Mouse (Mus musculus): ENCODE data around the gene Plekha1.

Plekha1 gene

DNA sequence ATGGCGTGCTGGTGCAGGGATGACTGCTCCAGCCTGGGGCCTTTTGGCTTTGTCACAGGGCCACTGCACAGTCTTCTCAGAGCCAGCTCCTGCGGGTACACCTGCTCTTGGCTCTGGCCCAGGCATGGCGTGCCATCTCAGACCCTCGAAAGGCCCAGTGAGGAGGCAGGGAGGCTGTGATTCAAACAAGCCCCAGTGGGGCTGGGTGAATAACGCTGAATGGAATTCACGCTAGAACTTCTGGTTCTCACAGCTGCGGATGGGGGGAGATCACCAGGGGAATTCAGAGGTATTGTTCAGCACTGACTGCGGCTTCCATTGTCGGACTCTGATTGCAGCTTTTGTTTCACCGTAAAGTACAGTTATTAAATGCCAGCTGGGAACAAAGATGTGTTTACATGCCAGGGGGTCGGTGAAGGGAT is 4.8 kb upstream of the Plekha1 start:
- DNase-seq (ENCODE audit: low spot score): no peak

- no peak for DNase-seq (ENCODE audit: low spot score)
Measured at GRCm38 (mm10) chr7:130862501-130862900, 3.1 kb upstream of the Plekha1 start.

- no peak for DNase-seq (ENCODE audit: low spot score)
Measured at GRCm38 (mm10) chr7:130864711-130865110, 845 bp upstream of the Plekha1 start.

DNA sequence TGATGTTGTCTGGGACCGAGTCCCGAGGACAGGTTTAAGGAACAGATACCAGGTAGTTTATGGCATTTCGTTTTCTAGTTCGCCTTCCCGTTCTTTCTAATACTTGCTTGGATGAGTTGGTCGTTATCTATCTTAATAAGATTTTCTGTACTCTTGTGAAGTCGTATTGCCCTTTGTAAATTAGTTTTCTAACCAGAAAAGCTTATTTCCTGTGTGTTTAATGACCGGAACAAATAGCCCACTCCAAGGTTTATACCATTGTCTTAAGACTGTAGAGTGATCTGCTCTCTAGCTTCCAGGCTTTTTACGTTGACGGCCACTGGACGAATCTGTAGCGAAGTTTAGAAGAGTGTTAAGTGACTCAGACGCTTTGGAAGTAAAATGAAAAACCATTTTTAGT is 1.1 kb downstream of the Plekha1 start:
- DNase-seq (ENCODE audit: low spot score): no peak

- peak; percentile 15 for DNase-seq (ENCODE audit: low spot score)
Measured at GRCm38 (mm10) chr7:130867256-130867655, 1.7 kb downstream of the Plekha1 start.

GRCm38 (mm10) chr7:130884161-130884560 is 18.6 kb downstream of the Plekha1 start:
- no peak for DNase-seq (ENCODE audit: low spot score)

DNA sequence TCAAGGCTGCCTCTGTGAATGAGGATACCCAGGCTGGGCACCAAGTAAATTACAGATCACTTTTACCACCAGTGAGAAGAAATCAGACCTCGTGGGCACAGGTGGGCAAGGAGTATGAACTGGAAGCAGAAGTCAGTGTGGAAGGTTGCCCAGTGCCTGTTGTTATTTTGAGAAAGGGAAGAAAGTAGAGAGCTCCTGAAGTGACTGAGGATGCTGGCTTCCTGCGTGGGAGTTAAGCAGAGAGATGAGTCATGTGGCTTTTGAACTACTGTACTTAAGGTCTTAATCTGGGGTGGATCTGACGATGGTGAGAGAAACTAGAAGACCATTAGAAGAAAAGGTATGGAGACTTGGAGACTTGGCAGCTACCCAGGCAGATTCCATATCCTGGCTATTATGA is 20.7 kb downstream of the Plekha1 start:
- DNase-seq (ENCODE audit: low spot score): peak; percentile 38

DNA sequence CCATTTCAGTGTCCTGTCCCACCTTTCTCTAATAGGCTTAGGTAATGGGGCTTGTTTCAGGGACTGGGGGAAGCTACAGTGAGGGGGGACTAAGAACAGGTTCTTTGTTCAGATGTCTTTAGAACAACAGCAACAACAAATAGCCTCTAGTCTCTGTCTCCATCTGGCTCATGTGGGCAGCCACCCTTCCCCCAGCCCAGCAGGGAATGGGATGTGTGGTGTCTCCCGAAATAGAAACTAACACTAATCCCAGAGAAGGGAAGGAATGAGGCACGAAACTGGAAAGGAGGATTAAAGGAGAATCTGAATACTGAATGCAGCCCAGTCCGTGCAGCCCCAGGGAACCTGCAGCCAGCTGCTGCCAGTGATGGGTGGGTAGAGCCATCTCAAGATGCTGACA is 22.4 kb downstream of the Plekha1 start:
- no peak for DNase-seq (ENCODE audit: low spot score)

GRCm38 (mm10) chr7:130890871-130891270 is 25.3 kb downstream of the Plekha1 start:
- DNase-seq (ENCODE audit: low spot score): no peak

- DNase-seq (ENCODE audit: low spot score): peak; percentile 76
Measured at GRCm38 (mm10) chr7:130892973-130893372, 27.4 kb downstream of the Plekha1 start.

DNA sequence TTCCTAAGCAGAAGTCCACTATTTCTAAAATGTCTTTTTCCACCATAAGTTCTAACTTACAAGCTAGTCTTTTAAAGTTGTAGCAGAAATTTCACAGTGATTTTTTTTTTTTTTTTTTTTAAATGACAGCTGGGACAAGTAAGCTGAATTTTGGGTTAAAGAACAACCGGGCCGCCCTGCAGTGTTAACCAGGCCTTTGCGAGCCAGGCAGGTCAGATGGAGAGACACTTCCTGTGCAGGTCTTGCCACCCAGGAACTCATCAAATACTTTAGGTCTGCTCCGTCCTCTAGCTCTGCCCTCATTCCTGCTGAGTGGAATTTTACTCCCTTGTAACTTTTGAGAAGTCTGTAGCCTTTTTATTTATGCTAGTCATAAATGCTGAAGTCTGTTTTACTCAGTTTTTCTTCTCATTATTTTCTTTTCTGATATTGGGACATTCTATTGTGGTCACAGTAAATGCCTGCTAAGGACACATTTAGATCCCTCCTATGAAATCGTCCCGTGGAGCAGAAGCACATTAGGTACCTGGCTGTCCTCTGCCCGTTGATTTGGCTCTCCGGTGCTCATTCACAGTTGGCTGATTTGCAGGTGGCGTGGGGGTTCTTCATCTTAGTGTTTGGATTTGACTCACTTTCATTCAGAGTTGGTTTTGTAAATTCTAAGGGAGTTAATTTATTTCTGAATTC is 29.5 kb downstream of the Plekha1 start:
- DNase-seq (ENCODE audit: low spot score): no peak

DNA sequence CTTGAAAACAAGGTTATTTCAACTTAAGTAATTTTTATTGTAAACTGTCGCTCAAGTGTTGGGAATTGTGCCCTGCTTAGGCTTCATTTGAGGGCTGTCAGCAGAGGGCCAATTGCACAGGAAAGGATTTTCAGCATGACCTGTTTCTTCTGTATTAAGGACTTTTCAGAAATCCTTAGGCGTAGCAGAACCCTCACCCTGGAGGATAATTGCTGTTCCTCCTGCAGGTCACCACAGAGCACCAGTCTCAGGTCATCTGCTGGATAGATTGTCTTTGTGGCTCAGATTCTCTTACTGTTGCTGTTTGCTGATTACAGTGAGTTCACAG is 30.0 kb downstream of the Plekha1 start:
- DNase-seq (ENCODE audit: low spot score): no peak

GRCm38 (mm10) chr7:130896064-130896463 is 30.5 kb downstream of the Plekha1 start:
- no peak for DNase-seq (ENCODE audit: low spot score)

GRCm38 (mm10) chr7:130897201-130897600 is 31.6 kb downstream of the Plekha1 start:
- no peak for DNase-seq (ENCODE audit: low spot score)

- no peak for DNase-seq (ENCODE audit: low spot score)
Measured at GRCm38 (mm10) chr7:130898373-130898772, 32.8 kb downstream of the Plekha1 start.

- DNase-seq (ENCODE audit: low spot score): no peak
Measured at GRCm38 (mm10) chr7:130900233-130900848, 34.8 kb downstream of the Plekha1 start.

GRCm38 (mm10) chr7:130902929-130903328 is 37.4 kb downstream of the Plekha1 start:
- no peak for DNase-seq (ENCODE audit: low spot score)

DNA sequence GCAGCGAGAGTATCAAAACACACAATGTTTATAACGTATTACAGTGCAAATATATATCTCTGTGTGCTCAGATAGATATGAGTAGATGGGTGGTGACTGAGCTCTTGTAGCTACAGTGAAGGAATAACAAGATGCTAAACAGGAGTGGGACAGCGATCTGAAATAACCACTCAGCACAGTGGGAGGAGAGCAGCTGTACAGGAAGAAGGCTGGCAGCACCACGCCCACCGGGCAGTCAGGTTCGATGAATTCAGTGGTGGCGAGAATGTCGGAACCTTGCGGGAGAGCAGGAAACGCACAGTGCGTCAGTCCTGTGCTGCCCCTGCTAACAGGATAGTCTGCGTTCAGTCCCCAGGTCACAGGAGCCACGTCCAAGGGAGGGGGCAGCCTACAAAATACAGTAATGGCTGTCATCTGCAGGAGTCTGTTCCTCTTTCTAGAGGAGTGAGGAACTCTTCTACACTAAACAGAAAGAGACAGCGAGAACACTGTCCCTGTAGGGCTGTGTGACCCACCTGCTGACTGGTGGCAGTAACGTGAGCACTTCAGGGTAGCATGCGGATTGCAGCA is 38.0 kb downstream of the Plekha1 start:
- DNase-seq (ENCODE audit: low spot score): peak; percentile 46

DNA sequence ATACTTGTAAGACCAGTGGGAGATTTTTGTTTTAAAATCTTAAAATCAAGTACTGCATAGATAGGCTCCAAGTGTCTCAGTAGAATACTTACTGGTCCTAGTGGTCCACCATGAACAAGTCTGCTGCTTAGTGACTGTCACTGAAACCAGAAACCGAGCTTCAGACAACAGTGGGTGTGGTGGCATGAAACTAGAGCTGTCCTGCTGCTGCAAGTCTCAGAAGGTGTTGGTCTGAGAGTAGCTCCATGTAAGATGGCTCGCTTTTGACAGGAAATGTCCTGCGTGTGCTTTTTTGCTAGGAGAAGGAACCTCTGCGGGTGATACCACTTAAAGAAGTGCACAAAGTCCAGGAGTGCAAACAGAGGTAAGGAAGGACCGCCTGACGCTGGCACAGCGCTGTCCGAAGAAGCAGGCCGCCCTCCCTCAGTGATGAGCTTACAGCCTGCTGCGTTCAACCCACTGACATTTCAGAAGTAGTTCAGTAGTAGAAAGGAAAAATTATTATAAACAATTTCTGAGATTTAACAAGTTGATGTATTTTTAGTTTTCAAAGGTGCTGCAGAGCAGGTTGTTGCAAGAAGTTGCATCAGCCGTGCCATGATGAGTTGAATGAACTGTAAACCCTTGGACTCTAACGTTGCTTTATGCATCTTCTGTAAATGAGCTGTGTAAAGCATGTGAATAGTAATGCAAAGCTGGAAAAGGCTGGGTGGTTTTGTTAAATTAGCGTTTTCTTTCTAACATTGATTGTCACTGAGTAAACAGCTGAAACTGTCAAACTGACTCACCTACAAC is 39.2 kb downstream of the Plekha1 start:
- no peak for DNase-seq (ENCODE audit: low spot score)

- no peak for DNase-seq (ENCODE audit: low spot score)
Measured at GRCm38 (mm10) chr7:130910841-130911240, 45.3 kb downstream of the Plekha1 start.

- no peak for DNase-seq (ENCODE audit: low spot score)
Measured at GRCm38 (mm10) chr7:130914693-130915363, 49.3 kb downstream of the Plekha1 start.

DNA sequence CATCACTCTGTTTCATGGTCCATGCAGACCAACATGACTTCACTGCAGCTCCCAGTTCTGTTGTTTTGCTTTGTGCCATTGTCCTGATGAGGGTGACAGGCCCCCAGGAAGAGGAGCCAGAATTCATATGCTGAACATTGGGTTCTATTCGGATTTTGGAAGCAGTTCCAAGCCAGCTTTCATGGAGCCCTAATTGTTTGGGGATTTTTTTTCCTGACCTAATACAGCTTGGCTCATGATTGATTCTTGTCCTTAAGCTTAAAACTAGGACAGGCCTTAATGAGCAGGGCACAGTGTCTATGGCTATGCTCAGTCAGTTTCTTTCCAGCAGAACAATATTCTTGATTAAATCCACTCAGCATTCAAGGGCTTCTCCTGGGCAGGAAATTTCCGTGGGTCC is 52.7 kb downstream of the Plekha1 start:
- no peak for DNase-seq (ENCODE audit: low spot score)

Measured in T-cell, adult 2 months (primary cell).